Mouse (Mus musculus) lung, postnatal 0 days (tissue): ENCODE measurements around the gene Rps18.
A peak's percentile ranks its signal among the peaks of the same experiment; 100 is the strongest.

Source experiments
- CTCF ChIP-seq: IDR thresholded peaks from 2 replicates; pipeline ENCODE4 v1.5.1; 2016; ENCODE audit warnings: antibody characterized with exemption, mild to moderate bottlenecking
- EP300 ChIP-seq: IDR thresholded peaks from 2 replicates; pipeline ENCODE4 v1.6.1; 2016; ENCODE audit warnings: antibody characterized with exemption, mild to moderate bottlenecking, control low read depth

GRCm38 (mm10) chr17:33940206-33940805 is 15.5 kb downstream of the Rps18 start, which contains the start of the genes Pfdn6 and Wdr46:
- peak; percentile 69 for TF ChIP-seq EP300
- TF ChIP-seq CTCF = no peak
